Mouse (Mus musculus): ENCODE measurements around the gene Zfp641. TPM values are rescaled to one million over a fixed set of nuclear protein-coding genes. Genes with fewer than 3 reads are reported as not detected.

Gene Zfp641
- 1 to 10 TPM; 6.4 to 6.8 TPM for total RNA-seq (2021)
- long read RNA-seq, experiment 1, full-length matches to known transcripts: 7 of 10 reads
- long read RNA-seq, experiment 1, partial matches to known transcripts: 1 of 10 reads
- long read RNA-seq, experiment 1, other reads (novel, unspliced or antisense): 2 of 10 reads
- long read RNA-seq, experiment 2, full-length matches to known transcripts: 9 of 19 reads
- long read RNA-seq, experiment 2, partial matches to known transcripts: 3 of 19 reads
- long read RNA-seq, experiment 2, other reads (novel, unspliced or antisense): 7 of 19 reads

DNA sequence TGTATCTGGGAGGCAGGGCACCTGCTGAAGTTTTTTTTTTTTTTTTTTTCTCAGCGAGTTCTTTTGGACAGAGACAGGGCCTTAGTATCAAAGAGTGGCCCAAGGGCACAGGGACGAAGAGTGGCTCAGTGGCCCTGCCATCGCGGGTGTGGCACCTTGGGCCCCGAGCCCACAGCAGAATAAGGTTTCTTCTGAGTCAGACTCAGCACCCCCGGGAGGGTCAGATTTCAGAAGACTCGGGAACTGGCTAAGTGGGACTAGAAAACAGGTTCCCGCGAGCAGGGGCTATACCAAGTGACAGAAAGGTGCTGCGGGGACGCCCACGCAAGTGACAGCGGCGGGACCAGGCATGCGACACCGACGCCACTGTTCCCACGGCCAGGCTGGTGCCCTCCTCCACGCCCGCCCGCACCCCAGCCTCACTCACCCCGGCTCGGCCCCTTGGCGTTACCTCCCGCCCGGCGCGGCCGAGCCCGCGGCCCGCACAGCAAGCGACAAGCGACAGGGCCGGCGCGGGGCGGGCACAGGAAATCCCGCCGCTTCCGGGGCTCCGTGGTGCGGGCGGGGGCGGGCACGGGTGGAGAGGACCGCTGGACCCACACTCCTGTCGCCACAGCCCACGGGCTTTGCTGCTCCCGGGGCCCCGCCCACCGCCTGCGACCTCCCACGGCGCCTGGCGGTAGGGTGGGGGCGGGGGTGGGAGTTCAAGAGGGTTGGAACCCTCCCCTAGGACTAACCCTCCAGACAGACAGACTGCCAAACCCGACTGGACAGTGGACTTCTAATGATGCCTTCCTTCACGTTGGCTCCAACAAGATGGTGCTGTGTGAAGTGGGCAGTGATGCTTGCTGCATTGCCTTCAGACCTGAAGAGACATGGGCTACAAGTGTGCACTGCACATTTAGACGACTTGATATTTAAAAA is at the start of gene Zfp641:
Zfp641 (minus strand) TSS at position 534 of the 924 bp plus-strand sequence.
- peak within 1 kb of the TSS; percentile 72 for H3K4me3 ChIP-seq
- peak; percentile 17 to 42 for DNase-seq (ENCODE audit: low spot score in 2 of 2)
- peak within 1 kb of the TSS; percentile 86 for H3K27ac ChIP-seq
- TF ChIP-seq CTCF (conservative IDR thresholded peaks at IDR 0.05): no peak

DNA sequence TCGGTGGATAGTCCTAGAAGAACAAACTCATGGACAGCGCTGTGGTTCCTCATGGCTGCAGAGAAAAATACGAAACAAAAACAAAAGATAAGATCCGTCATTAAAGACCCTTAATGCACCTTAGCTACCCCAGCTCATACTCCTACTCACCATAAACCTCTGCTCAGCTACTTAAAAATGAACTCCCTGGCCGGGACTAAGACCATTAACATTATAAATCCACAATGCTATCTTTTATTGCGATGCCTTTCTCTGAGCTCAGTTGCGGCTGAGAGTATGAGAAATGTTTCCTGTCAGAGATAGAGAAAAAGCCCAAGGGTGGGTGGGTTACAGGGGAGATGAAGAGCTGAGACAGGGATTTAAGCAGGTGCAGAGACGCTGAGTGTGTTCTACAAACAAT is 44.9 kb upstream of the Zfp641 start, which contains the start of gene Olfr284:
Olfr284 (minus strand) TSS at position 101 of the 400 bp plus-strand sequence.
- DNase-seq (ENCODE audit: low spot score in 2 of 2): no peak
- Histone ChIP-seq H3K27ac (no peak within 1 kb of the TSS), H3K4me3 (no peak within 1 kb of the TSS)
- no peak for TF ChIP-seq CTCF (conservative IDR thresholded peaks at IDR 0.05)

DNA sequence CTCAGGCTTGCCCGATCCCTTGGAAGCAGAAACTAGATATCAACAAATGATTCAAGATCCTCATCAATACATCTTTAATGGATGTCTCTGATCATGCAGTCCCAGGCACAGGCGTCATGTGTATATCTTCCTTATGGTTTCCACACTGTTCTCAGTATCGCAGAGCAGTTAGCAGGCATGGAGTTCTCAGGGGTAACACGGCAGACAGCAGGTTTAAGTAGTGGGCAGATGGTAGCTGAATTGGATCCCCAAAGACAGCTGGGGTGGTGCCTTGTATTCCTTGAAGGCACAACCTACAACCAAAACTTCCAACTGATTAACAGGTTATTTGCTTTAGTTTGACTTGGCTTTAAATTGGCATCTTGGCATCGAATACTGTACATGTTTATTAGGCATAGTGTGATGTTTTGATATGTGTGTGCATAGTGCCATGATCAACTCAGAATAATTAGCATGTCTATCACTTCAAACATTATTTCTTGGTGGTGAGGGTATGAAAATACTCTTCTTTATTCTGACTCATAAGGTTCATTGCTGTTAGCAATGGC is 21.3 kb upstream of the Zfp641 start, which contains the start of gene Olfr285:
Olfr285 (minus strand) TSS at position 177 of the 548 bp plus-strand sequence.
- no peak for TF ChIP-seq CTCF (conservative IDR thresholded peaks at IDR 0.05)
- DNase-seq (ENCODE audit: low spot score in 2 of 2): no peak
- Histone ChIP-seq H3K27ac (no peak within 1 kb of the TSS), H3K4me3 (no peak within 1 kb of the TSS)

DNA sequence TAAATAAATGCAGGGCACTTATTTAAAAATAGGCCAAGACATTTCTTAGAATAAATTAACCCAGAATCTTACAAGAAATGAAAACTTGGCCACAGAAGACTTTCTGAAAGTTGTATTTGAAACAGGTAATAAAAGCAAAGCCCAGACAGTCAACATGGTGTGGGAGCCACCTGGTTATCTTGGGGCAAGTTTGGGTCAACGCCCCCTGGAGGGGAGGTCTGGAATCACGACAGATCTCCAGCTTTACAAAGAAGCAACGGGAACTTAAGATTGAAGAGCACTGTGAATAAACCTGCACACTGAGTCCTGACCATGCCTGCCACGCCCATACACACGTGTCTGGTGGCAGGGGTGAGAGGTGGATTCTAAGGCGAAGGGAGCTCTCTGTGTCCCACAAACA is 19.7 kb upstream of the Zfp641 start:
- no peak overlapping the region for H3K4me3 ChIP-seq
- peak; percentile 42 for TF ChIP-seq CTCF (conservative IDR thresholded peaks at IDR 0.05)
- H3K27ac ChIP-seq: no peak overlapping the region
- no peak for DNase-seq (ENCODE audit: low spot score in 2 of 2)

DNA sequence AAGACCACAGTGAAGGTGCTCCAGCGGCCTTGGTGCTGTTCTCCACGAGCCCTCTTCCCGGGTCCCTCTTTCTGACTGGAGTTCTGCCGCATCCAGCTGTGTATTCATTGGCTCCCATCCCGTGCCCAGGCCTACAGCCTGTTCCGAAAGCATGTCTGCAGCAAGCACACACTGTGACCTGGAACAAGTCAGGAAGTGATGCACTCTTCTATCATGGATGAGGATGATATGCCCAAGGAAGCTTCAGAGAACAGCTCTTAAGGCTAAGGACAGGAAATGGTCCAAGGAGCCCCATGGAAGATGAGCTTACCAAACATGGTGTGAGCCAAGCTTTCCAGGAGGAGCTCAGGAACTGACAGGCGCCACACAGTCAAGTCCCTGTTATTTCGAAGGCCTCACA is 2.3 kb downstream of the Zfp641 start:
- DNase-seq (ENCODE audit: low spot score in 2 of 2): no peak
- no peak overlapping the region for H3K27ac ChIP-seq
- TF ChIP-seq CTCF (conservative IDR thresholded peaks at IDR 0.05): no peak
- H3K4me3 ChIP-seq: no peak overlapping the region

DNA sequence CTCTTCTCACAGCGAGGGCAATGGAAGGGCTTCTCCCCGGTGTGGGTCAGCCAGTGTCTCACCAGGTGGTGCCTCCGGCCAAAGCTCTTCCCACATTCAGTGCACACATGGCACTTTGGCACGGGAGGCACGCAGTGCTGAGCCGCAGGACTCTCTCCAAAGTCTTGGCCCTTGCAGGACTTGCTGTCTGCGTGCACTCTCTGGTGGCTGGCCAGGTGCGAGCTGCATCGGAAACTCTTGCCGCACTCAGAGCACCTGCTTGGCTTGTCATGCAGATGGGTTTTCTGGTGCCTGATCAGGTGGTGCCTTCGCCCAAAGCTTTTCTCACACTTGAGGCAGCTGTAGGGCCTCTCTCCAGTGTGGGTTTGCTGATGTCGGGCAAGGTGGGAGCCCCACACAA is 7.4 kb downstream of the Zfp641 start:
- DNase-seq (ENCODE audit: low spot score in 2 of 2): no peak
- no peak for TF ChIP-seq CTCF (conservative IDR thresholded peaks at IDR 0.05)
- H3K4me3 ChIP-seq: no peak overlapping the region
- no peak overlapping the region for H3K27ac ChIP-seq

DNA sequence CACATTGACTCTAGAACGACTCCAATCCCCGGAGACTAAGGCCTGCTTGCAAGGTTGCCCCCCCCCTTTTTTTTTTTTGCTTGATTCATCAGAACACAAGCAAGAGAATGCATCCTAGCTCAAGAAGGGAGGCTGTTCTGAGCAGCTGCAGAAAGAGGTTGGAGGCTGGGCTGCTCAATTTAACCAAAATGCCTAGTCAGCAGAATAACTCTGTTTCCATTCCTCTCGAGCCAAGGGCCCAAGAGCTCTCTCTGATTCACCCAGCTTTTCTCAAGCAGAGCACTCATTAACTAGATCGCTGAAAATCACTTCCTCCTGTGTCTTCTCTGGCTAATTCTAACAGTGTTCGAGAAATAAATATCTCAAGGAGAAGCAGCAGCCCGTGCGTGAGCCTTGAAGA is 9.5 kb downstream of the Zfp641 start:
- H3K4me3 ChIP-seq: no peak overlapping the region
- no peak for TF ChIP-seq CTCF (conservative IDR thresholded peaks at IDR 0.05)
- peak in 1 of 2 experiments; percentile 11 for DNase-seq (ENCODE audit: low spot score in 2 of 2)
- H3K27ac ChIP-seq: no peak overlapping the region

DNA sequence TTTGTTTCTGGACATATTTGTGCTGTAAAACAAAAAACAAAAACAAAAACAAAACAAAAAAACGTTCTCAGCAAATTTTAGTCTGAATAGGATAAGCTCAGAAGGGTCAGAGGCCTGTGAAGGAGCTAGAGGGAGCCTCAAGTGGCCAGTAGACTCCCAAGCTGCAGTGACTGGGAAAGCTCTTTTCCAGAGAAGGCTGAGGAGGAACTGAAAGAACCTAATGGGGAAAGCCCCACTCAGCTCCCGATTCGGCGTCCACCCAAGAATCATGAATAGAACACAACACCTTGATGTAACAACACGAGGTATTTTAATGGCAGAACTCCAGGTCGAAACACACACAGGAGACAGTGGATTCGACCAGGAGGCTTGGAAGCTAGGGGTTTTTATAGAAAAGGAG is 38.2 kb downstream of the Zfp641 start:
- TF ChIP-seq CTCF (conservative IDR thresholded peaks at IDR 0.05): no peak
- Histone ChIP-seq H3K27ac (no peak overlapping the region), H3K4me3 (no peak overlapping the region)
- no peak for DNase-seq (ENCODE audit: low spot score in 2 of 2)

DNA sequence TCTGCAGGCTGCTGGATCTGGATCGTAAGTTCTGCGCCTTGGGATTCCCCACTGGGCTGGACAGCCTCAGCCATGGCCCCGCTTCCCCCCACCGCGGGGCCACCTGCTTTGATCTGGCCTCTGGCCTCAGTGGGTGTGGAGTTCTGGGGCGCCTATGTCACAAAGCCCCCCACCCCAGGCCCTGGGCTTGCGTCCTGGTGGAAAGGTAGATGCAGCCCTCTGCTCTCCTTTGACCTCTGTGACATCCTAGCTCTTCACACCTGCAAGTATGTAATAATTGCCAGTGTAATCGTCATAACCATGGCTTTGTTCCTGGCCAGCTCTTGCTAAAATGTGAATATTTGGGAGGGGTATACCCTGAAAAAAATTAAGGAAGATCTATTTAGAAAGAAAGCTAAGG is 38.8 kb downstream of the Zfp641 start, which contains the start of gene H1fnt:
H1fnt (minus strand) TSS at position 101 of the 400 bp plus-strand sequence.
- no peak for TF ChIP-seq CTCF (conservative IDR thresholded peaks at IDR 0.05)
- DNase-seq (ENCODE audit: low spot score in 2 of 2): no peak
- Histone ChIP-seq H3K27ac (no peak within 1 kb of the TSS), H3K4me3 (no peak within 1 kb of the TSS)

DNA sequence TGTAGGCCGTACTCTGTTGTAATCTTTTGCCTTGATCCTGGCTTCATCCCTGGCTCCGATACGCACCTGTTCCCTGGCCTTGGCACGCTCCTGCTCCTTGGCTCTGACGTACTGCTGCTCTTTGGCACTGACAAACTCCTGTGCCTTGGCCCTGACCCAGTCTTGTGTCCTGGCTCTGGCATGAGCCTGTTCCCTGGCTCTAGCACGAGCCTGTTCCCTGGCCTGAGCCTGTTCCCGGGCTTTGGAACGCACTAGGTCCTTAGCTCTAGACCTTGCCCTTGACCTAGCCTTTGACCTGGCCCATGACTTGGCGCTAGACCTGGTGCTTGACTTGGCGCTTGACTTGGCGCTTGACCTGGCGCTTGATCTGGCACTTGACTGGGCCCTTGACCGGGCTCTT is 39.7 kb downstream of the Zfp641 start:
- no peak overlapping the region for H3K27ac ChIP-seq
- DNase-seq (ENCODE audit: low spot score in 2 of 2): no peak
- no peak for TF ChIP-seq CTCF (conservative IDR thresholded peaks at IDR 0.05)
- H3K4me3 ChIP-seq: no peak overlapping the region

Other genes starting within 250 kb of the Zfp641 start
- gene Pfkm, start 203.6 kb downstream of the Zfp641 start, total RNA-seq (2021): 100 to 1,000 TPM; 333 to 349 TPM
- 10 to 100 TPM; 12.7 to 13.5 TPM for gene Senp1, start 202.4 kb downstream of the Zfp641 start, total RNA-seq (2021)
- 10 to 100 TPM; 51.8 to 55.1 TPM for gene Asb8, start 130.5 kb downstream of the Zfp641 start, total RNA-seq (2021)
- 10 to 100 TPM; 10.6 to 10.9 TPM for gene Ccdc184, start 129.0 kb downstream of the Zfp641 start, total RNA-seq (2021)
- not detected for gene Olfr288, start 100.6 kb downstream of the Zfp641 start, total RNA-seq (2021)
- not detected for gene Gm44579, start 75.2 kb downstream of the Zfp641 start, total RNA-seq (2021)
- 1 to 10 TPM; 4.1 to 4.4 TPM for gene Olfr287, start 75.1 kb downstream of the Zfp641 start, total RNA-seq (2021)
- not detected for gene Olfr286, start 61.7 kb downstream of the Zfp641 start, total RNA-seq (2021)
- not detected for gene H1fnt, start 38.9 kb downstream of the Zfp641 start, total RNA-seq (2021)
- not detected for gene Olfr285, start 21.2 kb upstream of the Zfp641 start, total RNA-seq (2021)
- gene Olfr284, start 44.8 kb upstream of the Zfp641 start, total RNA-seq (2021): not detected
- gene Olfr283, start 84.8 kb upstream of the Zfp641 start, total RNA-seq (2021): not detected
- not detected for gene Olfr282, start 135.1 kb upstream of the Zfp641 start, total RNA-seq (2021)
- not detected for gene Olfr281, start 156.4 kb upstream of the Zfp641 start, total RNA-seq (2021)
- not detected for gene OR5BS1P, start 173.7 kb upstream of the Zfp641 start, total RNA-seq (2021)
- not detected for gene Lalba, start 186.6 kb upstream of the Zfp641 start, total RNA-seq (2021)
- gene Olfr279, start 196.2 kb upstream of the Zfp641 start, total RNA-seq (2021): not detected
- 10 to 100 TPM; 62.2 to 62.5 TPM for gene Kansl2, start 238.1 kb upstream of the Zfp641 start, total RNA-seq (2021)

All from layer of hippocampus, adult 2 months (tissue).